Mouse (Mus musculus): ENCODE results near the gene Usp49.

GRCm38 (mm10) chr17:47600601-47601388 lies 29.7 kb upstream of the Usp49 start:
- no peak for TF ChIP-seq POLR2A (IDR thresholded peaks at IDR 0.05; ENCODE audit: extremely low read depth, insufficient read depth, low read length)
- TF ChIP-seq CTCF (IDR thresholded peaks at IDR 0.05; ENCODE audit: low read depth, low read length), result no peak
